Mouse (Mus musculus) liver, adult 2 months (tissue): ENCODE data around the gene Ptprn2.

Source experiments
- CTCF ChIP-seq: fragments of 200-500 bp; IDR thresholded peaks from 2 replicates; pipeline ENCODE4 v1.5.1; 2011; ENCODE audit warnings: low read depth, low read length, control low read depth
- POLR2A ChIP-seq: fragments of 200-500 bp; IDR thresholded peaks from 2 replicates; pipeline ENCODE4 v1.6.1; 2011; ENCODE audit warnings: low read length, control low read depth; ENCODE audit not compliant: insufficient read depth; ENCODE audit errors: extremely low read depth

DNA sequence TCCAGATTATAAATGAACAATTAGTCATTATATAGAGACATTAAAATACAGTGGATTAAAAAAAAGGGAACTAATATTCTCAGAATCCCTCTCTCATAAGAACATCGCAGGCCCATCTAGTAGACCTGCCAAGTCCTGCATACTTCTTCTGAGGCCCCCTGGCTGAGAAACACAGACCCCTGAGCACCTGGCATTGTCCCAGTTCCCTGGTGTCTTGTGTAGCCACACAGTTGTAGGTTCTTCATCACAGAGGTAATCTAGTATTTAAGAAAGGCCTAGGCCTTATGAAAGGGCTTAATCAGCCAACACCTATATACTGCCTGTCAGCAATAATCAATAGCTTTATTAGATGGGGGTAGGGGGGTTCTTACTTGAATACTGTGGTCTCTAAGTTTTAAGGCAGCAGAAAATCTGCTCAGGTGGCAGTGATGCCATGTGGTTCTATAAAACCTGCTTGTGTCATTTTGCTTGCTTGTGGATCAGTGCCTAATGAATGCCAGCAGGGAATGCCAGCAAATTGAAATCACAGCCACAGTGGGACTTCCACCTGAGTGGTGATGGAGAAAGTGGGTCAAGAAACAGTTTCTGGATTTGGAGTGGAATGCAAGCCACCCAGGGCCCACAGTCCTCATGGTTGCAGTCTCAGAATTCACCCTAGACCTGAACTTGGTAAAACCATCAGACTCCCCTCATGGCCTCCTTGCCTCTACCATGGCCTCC is 388.5 kb downstream of the Ptprn2 start:
- no peak for TF ChIP-seq CTCF
- no peak for TF ChIP-seq POLR2A
